Mouse (Mus musculus) kidney, embryonic 14.5 days (tissue): ENCODE measurements around the gene Wdr31. TPM values are rescaled to one million over a fixed set of nuclear protein-coding genes. Genes with fewer than 3 reads are reported as not detected.
A peak's percentile ranks its signal among the peaks of the same experiment; 100 is the strongest.

Source experiments
- ATAC-seq: fragments of 200-750 bp; cut with Nextera tagmentation; 2 replicates; pipeline ENCODE4 v1.8.0; 2017; ENCODE audit warnings: moderate number of reproducible peaks, mild to moderate bottlenecking, moderate TSS enrichment, moderate library complexity; ENCODE audit not compliant: low FRiP score, low TSS enrichment
- H3K27ac ChIP-seq: fragments of 300-500 bp; sonication (generic); 2 replicates; pipeline ENCODE4 v1.5.1; 2014; ENCODE audit warnings: low read depth, mild to moderate bottlenecking, low read length, moderate library complexity, mixed read lengths
- H3K27me3 ChIP-seq: fragments of 300-500 bp; sonication (generic); 2 replicates; pipeline ENCODE4 v1.6.1; 2014; ENCODE audit warnings: mild to moderate bottlenecking, low read length; ENCODE audit not compliant: control insufficient read depth, insufficient read depth
- H3K36me3 ChIP-seq: fragments of 300-500 bp; sonication (generic); 2 replicates; pipeline ENCODE4 v1.6.1; 2014; ENCODE audit warnings: low read length, mixed read lengths; ENCODE audit not compliant: control insufficient read depth, insufficient read depth
- H3K4me1 ChIP-seq: fragments of 300-500 bp; sonication (generic); 2 replicates; pipeline ENCODE4 v1.6.1; 2014; ENCODE audit warnings: low read length, mixed read lengths; ENCODE audit not compliant: control insufficient read depth, insufficient read depth
- H3K4me2 ChIP-seq: fragments of 300-500 bp; sonication (generic); replicated peaks from 2 replicates; pipeline ENCODE4 v1.6.1; 2014; ENCODE audit warnings: low read depth, mild to moderate bottlenecking, low read length
- H3K4me3 ChIP-seq: fragments of 300-500 bp; sonication (generic); 2 replicates; pipeline ENCODE4 v1.5.1; 2014; ENCODE audit warnings: mild to moderate bottlenecking, low read length
- H3K9ac ChIP-seq: fragments of 300-500 bp; sonication (generic); 2 replicates; pipeline ENCODE4 v1.6.1; 2014; ENCODE audit warnings: low read depth, mild to moderate bottlenecking, low read length, moderate library complexity
- H3K9me3 ChIP-seq: fragments of 300-500 bp; sonication (generic); 2 replicates; pipeline ENCODE4 v1.6.1; 2016; ENCODE audit warnings: low read length; ENCODE audit not compliant: control insufficient read depth
- WGBS: fragments of 180-500 bp; shearing (Covaris S2); extraction: QIAGEN DNeasy Blood & Tissue Kit; methylation state at CpG from one replicate; pipeline ENCODE4 v1.1.7; 2014; 5-methylcytosine and 5-hydroxymethylcytosine counted together
- polyA plus RNA-seq: library from polyadenylated mRNA; unstranded; fragments of >200 nt; fragmentation: Nextera tagmentation; extraction: Ambion mirVana; gene quantifications from 2 replicates; pipeline ENCODE4 v1.2.1, GENCODE M21; 2014

Wdr31 gene
- polyA plus RNA-seq, 1 experiment from 2014 or later = 12.6 TPM

- no peaks in the 10 kb centered on the region for H3K9me3 ChIP-seq
- WGBS = under 1% methylated on average over 35 of the region's 35 CpGs
- peak; percentile 70 for ATAC-seq
- H3K4me1 ChIP-seq = peaks cover 16% of the 10 kb centered on the region
- peak overlapping the region; percentile 84 for H3K4me3 ChIP-seq
- H3K9ac ChIP-seq = peak overlapping the region; percentile 91
- H3K27me3 ChIP-seq = no peaks in the 10 kb centered on the region
- peak overlapping the region; percentile 43 for H3K4me2 ChIP-seq
- peaks cover 26% of the 10 kb centered on the region for H3K36me3 ChIP-seq
- peak overlapping the region; percentile 89 for H3K27ac ChIP-seq
These were observed 62.7 kb downstream of the Wdr31 start for GRCm38 (mm10) chr4:62407730-62408582.

- H3K27me3 ChIP-seq = no peaks in the 10 kb centered on the region
- peaks cover 26% of the 10 kb centered on the region for H3K36me3 ChIP-seq
- H3K9me3 ChIP-seq = no peaks in the 10 kb centered on the region
- H3K4me2 ChIP-seq = no peak overlapping the region
- no peak overlapping the region for H3K4me3 ChIP-seq
- no peak overlapping the region for H3K9ac ChIP-seq
- no peak overlapping the region for H3K27ac ChIP-seq
- peaks cover 16% of the 10 kb centered on the region for H3K4me1 ChIP-seq
- 83% methylated on average over 4 of the region's 4 CpGs for WGBS
- no peak for ATAC-seq
These were observed 64.6 kb downstream of the Wdr31 start for GRCm38 (mm10) chr4:62406133-62406532.

- Histone ChIP-seq H3K9ac (no peak overlapping the region), H3K27me3 (no peaks in the 10 kb centered on the region), H3K36me3 (peaks cover 79% of the 10 kb centered on the region), H3K4me2 (no peak overlapping the region), H3K27ac (no peak overlapping the region), H3K4me1 (no peaks in the 10 kb centered on the region), H3K4me3 (no peak overlapping the region), H3K9me3 (no peaks in the 10 kb centered on the region)
- ATAC-seq = no peak
- 83% methylated on average over 3 of the region's 3 CpGs for WGBS
These were observed 71.7 kb downstream of the Wdr31 start for GRCm38 (mm10) chr4:62398956-62399355.

Other genes starting within 250 kb of the Wdr31 start
- gene Zfp37, start 239.8 kb downstream of the Wdr31 start, polyA plus RNA-seq = 10.0 and 15.5 TPM in 2 replicates
- 18.0 and 19.9 TPM in 2 replicates for gene Slc31a2, start 208.3 kb downstream of the Wdr31 start, polyA plus RNA-seq
- gene Fkbp15, start 110.3 kb downstream of the Wdr31 start, polyA plus RNA-seq = 17.8 and 25.2 TPM in 2 replicates
- 23.9 and 42.1 TPM in 2 replicates for gene Slc31a1, start 110.2 kb downstream of the Wdr31 start, polyA plus RNA-seq
- 183 and 253 TPM in 2 replicates for gene Cdc26, start 62.3 kb downstream of the Wdr31 start, polyA plus RNA-seq
- gene Prpf4, start 62.1 kb downstream of the Wdr31 start, polyA plus RNA-seq = 20.2 and 32.8 TPM in 2 replicates
- gene Rnf183, start 35.6 kb downstream of the Wdr31 start, polyA plus RNA-seq = 0.24 TPM in 1 of 2 replicates, not detected in the other
- 16.8 and 25.8 TPM in 2 replicates for gene Bspry, start 9.2 kb upstream of the Wdr31 start, polyA plus RNA-seq
- 16.4 and 16.8 TPM in 2 replicates for gene Hdhd3, start 32.6 kb upstream of the Wdr31 start, polyA plus RNA-seq
- gene Alad, start 49.0 kb upstream of the Wdr31 start, polyA plus RNA-seq = 107 and 108 TPM in 2 replicates
- 89.5 and 104 TPM in 2 replicates for gene Pole3, start 54.2 kb upstream of the Wdr31 start, polyA plus RNA-seq
- gene 4933430I17Rik, start 54.5 kb upstream of the Wdr31 start, polyA plus RNA-seq = 0.49 and 1.0 TPM in 2 replicates
- gene Rgs3, start 89.0 kb upstream of the Wdr31 start, polyA plus RNA-seq = 42.0 and 45.7 TPM in 2 replicates